Mouse (Mus musculus) R1 (cell line): ENCODE results near the gene Apoc2.

ENCODE experiments used
- DNase-seq: peaks from one replicate; pipeline ENCODE4 v3.0.0-alpha.2; 2018; ENCODE audit warnings: low read depth, low spot score

Gene Apoc2

GRCm38 (mm10) chr7:19680702-19681101 is 3.0 kb upstream of the Apoc2 start:
- DNase-seq, result no peak

GRCm38 (mm10) chr7:19678901-19679300 is 1.2 kb upstream of the Apoc2 start:
- no peak for DNase-seq

- no peak for DNase-seq
These were observed 1.1 kb downstream of the Apoc2 start for GRCm38 (mm10) chr7:19676662-19677061.

GRCm38 (mm10) chr7:19675824-19676223 is 1.9 kb downstream of the Apoc2 start:
- no peak for DNase-seq

GRCm38 (mm10) chr7:19673083-19673699 is 4.5 kb downstream of the Apoc2 start:
- DNase-seq, result no peak

GRCm38 (mm10) chr7:19671511-19671910 is 6.2 kb downstream of the Apoc2 start:
- no peak for DNase-seq

GRCm38 (mm10) chr7:19668947-19669721 is 8.6 kb downstream of the Apoc2 start:
- peak; percentile 95 for DNase-seq

- DNase-seq, result no peak
These were observed 10.3 kb downstream of the Apoc2 start for GRCm38 (mm10) chr7:19667434-19667833.

GRCm38 (mm10) chr7:19666750-19667149 is 11.0 kb downstream of the Apoc2 start:
- DNase-seq, result peak; percentile 72

- DNase-seq, result peak; percentile 99
These were observed 12.5 kb downstream of the Apoc2 start, which contains the start of gene Clptm1 for GRCm38 (mm10) chr7:19664955-19665841. Clptm1 (minus strand) TSS chr7:19665033.

- DNase-seq, result no peak
These were observed 13.2 kb downstream of the Apoc2 start for GRCm38 (mm10) chr7:19664455-19664954.

- DNase-seq, result peak; percentile 23
These were observed 13.8 kb downstream of the Apoc2 start for GRCm38 (mm10) chr7:19663940-19664339.

GRCm38 (mm10) chr7:19652614-19653013 is 25.1 kb downstream of the Apoc2 start:
- DNase-seq, result no peak

- no peak for DNase-seq
These were observed 26.5 kb downstream of the Apoc2 start for GRCm38 (mm10) chr7:19651063-19651786.

GRCm38 (mm10) chr7:19641223-19641622 is 36.5 kb downstream of the Apoc2 start:
- DNase-seq, result no peak

- no peak for DNase-seq
These were observed 42.5 kb downstream of the Apoc2 start for GRCm38 (mm10) chr7:19635074-19635827.

GRCm38 (mm10) chr7:19634591-19634990 is 43.1 kb downstream of the Apoc2 start:
- no peak for DNase-seq

GRCm38 (mm10) chr7:19633855-19634254 is 43.9 kb downstream of the Apoc2 start:
- DNase-seq, result no peak

- DNase-seq, result no peak
These were observed 44.5 kb downstream of the Apoc2 start for GRCm38 (mm10) chr7:19633197-19633596.

GRCm38 (mm10) chr7:19632720-19633119 is 45.0 kb downstream of the Apoc2 start:
- DNase-seq, result no peak
